22 mouse cellular contexts compared by ENCODE assay signal in genomic region chr13:116843937-116844336, GRCm38 (mm10).
DNase-seq lines count a peak whose midpoint lies in the region; ATAC-seq and TF ChIP-seq lines count a peak whose summit lies in the region.
"Had no signal": no experiment of that assay in that cellular context is flagged by ENCODE, and none has a peak within 500 bp of the region (broad histone marks: within the 10 kb centered on the region; RNA-seq: fewer than 3 reads in every experiment).

No protein-coding gene starts in this region.

- peak; percentile 8 for DNase-seq in adrenal gland, postnatal 10 days
- no peak for DNase-seq in adrenal gland, adult 8-10 months
- DNase-seq in liver, result peak; percentile 10
- no peak for DNase-seq in liver, postnatal 0 days
- DNase-seq in spleen, postnatal 4 days (ENCODE audit: low spot score in 2 of 2), result no peak
- DNase-seq: cerebellum, adult 2 months; cerebellum, postnatal 10 days; embryo, embryonic 11 days; gastrocnemius, adult 2 months; gastrocnemius, postnatal 25 days; heart, adult 11 months; heart, postnatal 36 days had no signal

- H3K9ac ChIP-seq in liver, postnatal 0 days (replicated peaks), result no peak overlapping the region
- H3K9ac ChIP-seq: embryonic facial prominence, embryonic 15.5 days; heart, embryonic 13.5 days; hindbrain, embryonic 13.5 days; intestine, embryonic 15.5 days had no signal

- H3K36me3 ChIP-seq in liver, postnatal 0 days (replicated peaks; ENCODE audit: insufficient read depth, low read length), result no peaks in the 10 kb centered on the region
- H3K36me3 ChIP-seq: embryonic facial prominence, embryonic 15.5 days; forebrain, embryonic 10.5 days; heart, embryonic 13.5 days; hindbrain, embryonic 13.5 days; intestine, embryonic 15.5 days had no signal

- no peak overlapping the region for H3K4me2 ChIP-seq in liver, postnatal 0 days (ENCODE audit: low read depth, low read length)
- H3K4me2 ChIP-seq: embryonic facial prominence, embryonic 15.5 days; heart, embryonic 13.5 days; hindbrain, embryonic 13.5 days; intestine, embryonic 15.5 days had no signal

- TF ChIP-seq EP300 in liver, postnatal 0 days (IDR thresholded peaks at IDR 0.05; ENCODE audit: low read depth), result no peak

- no peaks in the 10 kb centered on the region for H3K27me3 ChIP-seq in liver, postnatal 0 days (ENCODE audit: insufficient read depth, low read length)
- H3K27me3 ChIP-seq: CH12.LX; embryonic facial prominence, embryonic 15.5 days; heart, embryonic 13.5 days; hindbrain, embryonic 13.5 days; intestine, embryonic 15.5 days had no signal

- 41% methylated on average over 5 of the region's 5 CpGs for WGBS in liver, postnatal 0 days (ENCODE audit: insufficient replicate concordance)

- ATAC-seq in liver, postnatal 0 days, result no peak
- ATAC-seq in megakaryocyte, adult 5-6 weeks (ENCODE audit: poor library complexity, severe bottlenecking), result peak; percentile 99
- no peak for ATAC-seq in cerebellum, adult (ENCODE audit: insufficient number of reproducible peaks, low FRiP score, low TSS enrichment)
- ATAC-seq: forebrain, embryonic 14.5 days; intestine, embryonic 15.5 days had no signal

- no peak for TF ChIP-seq CTCF in liver, postnatal 0 days (IDR thresholded peaks at IDR 0.05; ENCODE audit: low read depth)

- no peak overlapping the region for H3K27ac ChIP-seq in liver, postnatal 0 days (ENCODE audit: low read depth)
- H3K27ac ChIP-seq: embryonic facial prominence, embryonic 15.5 days; forebrain, embryonic 10.5 days; gastrocnemius, adult 2 months; heart, embryonic 13.5 days; hindbrain, embryonic 13.5 days; intestine, embryonic 15.5 days had no signal

- H3K4me1 ChIP-seq in liver, postnatal 0 days (ENCODE audit: insufficient read depth), result no peaks in the 10 kb centered on the region
- H3K4me1 ChIP-seq: embryonic facial prominence, embryonic 15.5 days; forebrain, embryonic 10.5 days; hindbrain, embryonic 13.5 days; intestine, embryonic 15.5 days had no signal

- no peaks in the 10 kb centered on the region for H3K9me3 ChIP-seq in liver, postnatal 0 days (ENCODE audit: low read length)
- H3K9me3 ChIP-seq: embryonic facial prominence, embryonic 15.5 days; forebrain, embryonic 10.5 days; heart, embryonic 13.5 days; hindbrain, embryonic 13.5 days; intestine, embryonic 15.5 days had no signal

- H3K4me3 ChIP-seq in liver, postnatal 0 days (ENCODE audit: low read depth, low read length), result no peak overlapping the region
- H3K4me3 ChIP-seq: embryonic facial prominence, embryonic 15.5 days; erythroblast, embryonic 14.5 days; forebrain, embryonic 10.5 days; gastrocnemius, adult 2 months; heart, embryonic 13.5 days; hindbrain, embryonic 13.5 days; intestine, embryonic 15.5 days had no signal

Comparison
In these comparisons a context has a peak if more than half of its experiments do, and no peak if none do; other contexts are left out.
1. DNase-seq: peak in adrenal gland, postnatal 10 days (single experiment) and liver (single experiment); none in adrenal gland, adult 8-10 months (single experiment), liver, postnatal 0 days (single experiment) and spleen, postnatal 4 days (0 of 2).